Mouse (Mus musculus) midbrain, embryonic 11.5 days (tissue): ENCODE measurements around the gene Lpin1. TPM values are rescaled to one million over a fixed set of nuclear protein-coding genes. Genes with fewer than 3 reads are reported as not detected.
A peak's percentile ranks its signal among the peaks of the same experiment; 100 is the strongest.

Source experiments
- ATAC-seq: fragments of 200-750 bp; cut with Nextera tagmentation; 2 replicates; pipeline ENCODE4 v1.8.0; 2017; ENCODE audit warnings: moderate TSS enrichment, moderate library complexity; ENCODE audit not compliant: low FRiP score
- DNase-seq: peaks from one replicate; pipeline ENCODE4 v3.0.0; 2015; ENCODE audit warnings: low spot score; ENCODE audit errors: missing footprints
- H3K27ac ChIP-seq: fragments of 300-500 bp; sonication (generic); 2 replicates; pipeline ENCODE4 v1.5.1; 2014; ENCODE audit warnings: low read depth, low read length
- H3K27me3 ChIP-seq: fragments of 300-500 bp; sonication (generic); 2 replicates; pipeline ENCODE4 v1.6.1; 2014; ENCODE audit warnings: mild to moderate bottlenecking, low read length, moderate library complexity, mixed read lengths; ENCODE audit not compliant: control insufficient read depth, insufficient read depth
- H3K36me3 ChIP-seq: fragments of 300-500 bp; sonication (generic); 2 replicates; pipeline ENCODE4 v1.6.1; 2014; ENCODE audit warnings: mild to moderate bottlenecking, low read length, moderate library complexity, mixed read lengths; ENCODE audit not compliant: control insufficient read depth, insufficient read depth
- H3K4me1 ChIP-seq: fragments of 300-500 bp; sonication (generic); 2 replicates; pipeline ENCODE4 v1.6.1; 2014; ENCODE audit warnings: low read length; ENCODE audit not compliant: control insufficient read depth, insufficient read depth
- H3K4me2 ChIP-seq: fragments of 300-500 bp; sonication (generic); 2 replicates; pipeline ENCODE4 v1.6.1; 2014; ENCODE audit warnings: mild to moderate bottlenecking, moderate library complexity
- H3K4me3 ChIP-seq: fragments of 300-500 bp; sonication (generic); 2 replicates; pipeline ENCODE4 v1.5.1; 2014; ENCODE audit warnings: low read depth, low read length
- H3K9ac ChIP-seq: fragments of 300-500 bp; sonication (generic); 2 replicates; pipeline ENCODE4 v1.6.1; 2014; ENCODE audit warnings: low read length
- H3K9me3 ChIP-seq: fragments of 300-500 bp; sonication (generic); 2 replicates; pipeline ENCODE4 v1.6.1; 2016; ENCODE audit warnings: low read length; ENCODE audit not compliant: control insufficient read depth
- WGBS: fragments of 180-500 bp; shearing (Covaris S2); extraction: QIAGEN DNeasy Blood & Tissue Kit; methylation state at CpG from one replicate; pipeline ENCODE4 v1.1.7; 2014; 5-methylcytosine and 5-hydroxymethylcytosine counted together
- polyA plus RNA-seq: library from polyadenylated mRNA; unstranded; fragments of >200 nt; fragmentation: Nextera tagmentation; extraction: Ambion mirVana; gene quantifications from 2 replicates; pipeline ENCODE4 v1.2.1, GENCODE M21; 2014

The Lpin1 gene
- polyA plus RNA-seq: 10.5 and 11.4 TPM in 2 replicates

- no peak within 1 kb of the TSS for H3K4me3 ChIP-seq
- H3K4me2 ChIP-seq: no peak within 1 kb of the TSS
- H3K4me1 ChIP-seq: no peaks in the 10 kb centered on the region
- no peaks in the 10 kb centered on the region for H3K36me3 ChIP-seq
- no peak within 1 kb of the TSS for H3K9ac ChIP-seq
- no peaks in the 10 kb centered on the region for H3K27me3 ChIP-seq
- ATAC-seq (no peak), DNase-seq (no peak)
- no peaks in the 10 kb centered on the region for H3K9me3 ChIP-seq
- 81% methylated on average over 2 of the region's 2 CpGs for WGBS
- H3K27ac ChIP-seq: no peak within 1 kb of the TSS
Observed at GRCm38 (mm10) chr12:16610936-16611335, at the start of gene Lpin1. TSS of gene Lpin1 (minus strand) at chr12:16610966.

- Histone ChIP-seq H3K4me2 (no peak overlapping the region), H3K9me3 (no peaks in the 10 kb centered on the region), H3K4me1 (peaks cover 3% of the 10 kb centered on the region), H3K9ac (no peak overlapping the region), H3K4me3 (no peak overlapping the region), H3K27me3 (peaks cover 19% of the 10 kb centered on the region), H3K36me3 (no peaks in the 10 kb centered on the region), H3K27ac (no peak overlapping the region)
- ATAC-seq: no peak
- peak; percentile 23 for DNase-seq
- WGBS: 72% methylated on average over 5 of the region's 5 CpGs
Observed at GRCm38 (mm10) chr12:16656906-16657875, 46.4 kb upstream of the Lpin1 start.

DNA sequence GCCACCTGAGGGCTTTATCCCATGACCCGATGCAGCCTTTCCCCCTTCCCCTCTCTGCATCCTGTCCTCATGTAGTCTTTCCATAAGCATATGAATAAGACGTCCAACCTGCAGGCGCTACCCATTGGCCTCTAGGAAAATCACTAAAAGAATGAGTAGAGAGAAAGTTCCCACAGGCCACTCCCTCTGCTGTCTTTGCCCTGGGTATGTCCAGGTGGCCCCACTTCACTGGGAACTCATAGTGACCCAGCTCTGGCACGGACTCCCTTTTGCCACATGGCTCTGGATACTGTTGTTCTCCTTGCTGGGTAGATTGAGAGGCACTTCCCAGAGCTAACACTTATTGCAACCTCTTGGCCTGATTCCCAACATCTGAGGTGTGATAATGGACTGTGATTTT, 44.8 kb upstream of the Lpin1 start:
- H3K36me3 ChIP-seq: no peaks in the 10 kb centered on the region
- H3K27me3 ChIP-seq: peaks cover 19% of the 10 kb centered on the region
- H3K9me3 ChIP-seq: no peaks in the 10 kb centered on the region
- H3K4me1 ChIP-seq: peaks cover 3% of the 10 kb centered on the region
- H3K27ac ChIP-seq: no peak overlapping the region
- ATAC-seq: no peak
- no peak overlapping the region for H3K4me2 ChIP-seq
- H3K9ac ChIP-seq: no peak overlapping the region
- no peak for DNase-seq
- H3K4me3 ChIP-seq: no peak overlapping the region
- 81% methylated on average over 4 of the region's 4 CpGs for WGBS

DNA sequence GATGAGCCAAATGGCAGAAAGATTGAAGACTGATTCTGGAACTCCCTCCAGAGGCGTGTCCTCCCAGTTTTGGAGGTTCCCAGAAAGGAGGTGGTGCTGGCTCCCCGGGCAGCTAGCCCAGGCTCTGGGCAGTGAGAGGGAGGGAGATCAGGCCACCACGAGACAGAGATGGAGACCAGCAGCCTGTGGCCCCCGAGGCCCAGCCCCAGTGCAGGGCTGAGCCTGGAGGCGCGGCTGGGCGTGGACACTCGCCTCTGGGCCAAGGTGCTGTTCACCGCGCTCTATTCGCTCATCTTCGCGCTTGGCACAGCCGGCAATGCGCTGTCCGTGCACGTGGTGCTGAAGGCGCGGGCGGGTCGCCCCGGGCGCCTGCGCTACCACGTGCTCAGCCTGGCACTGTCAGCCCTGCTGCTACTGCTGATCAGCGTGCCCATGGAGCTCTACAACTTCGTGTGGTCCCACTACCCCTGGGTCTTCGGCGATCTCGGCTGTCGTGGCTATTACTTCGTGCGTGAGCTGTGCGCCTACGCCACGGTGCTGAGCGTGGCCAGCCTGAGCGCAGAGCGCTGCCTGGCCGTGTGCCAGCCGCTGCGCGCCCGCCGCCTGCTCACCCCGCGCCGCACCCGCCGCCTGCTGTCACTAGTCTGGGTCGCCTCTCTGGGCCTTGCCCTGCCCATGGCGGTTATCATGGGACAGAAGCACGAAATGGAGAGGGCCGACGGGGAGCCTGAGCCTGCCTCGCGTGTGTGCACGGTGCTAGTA, 42.7 kb upstream of the Lpin1 start, which contains the start of gene Ntsr2:
Gene Ntsr2 (plus strand): TSS at position 51 of the 762 bp plus-strand sequence.
- Histone ChIP-seq H3K9me3 (no peaks in the 10 kb centered on the region), H3K9ac (no peak within 1 kb of the TSS), H3K27me3 (peaks cover 19% of the 10 kb centered on the region), H3K4me2 (peak within 1 kb of the TSS; percentile 25), H3K27ac (no peak within 1 kb of the TSS), H3K36me3 (no peaks in the 10 kb centered on the region), H3K4me1 (peaks cover 3% of the 10 kb centered on the region), H3K4me3 (no peak within 1 kb of the TSS)
- 6% methylated on average over 58 of the region's 58 CpGs for WGBS
- peak; percentile 69; the same call in 1 of the 2 replicates for ATAC-seq
- peak; percentile 93 for DNase-seq

- Histone ChIP-seq H3K36me3 (no peaks in the 10 kb centered on the region), H3K4me2 (no peak overlapping the region), H3K9me3 (no peaks in the 10 kb centered on the region), H3K9ac (no peak overlapping the region), H3K4me1 (peaks cover 3% of the 10 kb centered on the region), H3K27me3 (peaks cover 19% of the 10 kb centered on the region), H3K27ac (no peak overlapping the region), H3K4me3 (no peak overlapping the region)
- DNase-seq (no peak), ATAC-seq (no peak)
- WGBS: 81% methylated on average over 6 of the region's 6 CpGs
Observed at GRCm38 (mm10) chr12:16649819-16650218, 39.1 kb upstream of the Lpin1 start.

DNA sequence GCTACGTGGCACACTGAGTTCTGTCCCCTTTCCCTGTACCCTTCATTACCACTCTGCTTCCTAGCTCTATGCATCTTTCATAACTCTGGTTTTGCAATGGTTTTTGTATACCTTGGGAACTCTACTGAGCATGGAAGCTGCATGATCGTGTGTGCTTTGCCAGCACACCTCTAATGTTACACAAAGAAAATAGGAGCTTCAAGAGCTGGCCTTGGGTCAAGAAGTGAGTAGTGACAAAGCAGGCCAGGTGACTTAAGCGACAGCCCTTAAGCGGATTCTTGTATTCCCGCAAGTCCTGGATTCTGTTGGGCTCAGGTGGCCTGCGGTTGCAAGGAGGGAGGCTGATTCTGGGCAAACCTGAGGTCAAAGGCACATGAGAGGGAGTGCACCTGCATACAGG, 37.5 kb upstream of the Lpin1 start:
- WGBS: 89% methylated on average over 6 of the region's 6 CpGs
- Histone ChIP-seq H3K36me3 (no peaks in the 10 kb centered on the region), H3K4me3 (no peak overlapping the region), H3K9me3 (no peaks in the 10 kb centered on the region), H3K27ac (no peak overlapping the region), H3K27me3 (peaks cover 4% of the 10 kb centered on the region), H3K9ac (no peak overlapping the region), H3K4me1 (peaks cover 8% of the 10 kb centered on the region), H3K4me2 (no peak overlapping the region)
- ATAC-seq: no peak
- no peak for DNase-seq

GRCm38 (mm10) chr12:16646780-16647409, 36.1 kb upstream of the Lpin1 start:
- no peak for ATAC-seq
- 45% methylated on average over 9 of the region's 9 CpGs for WGBS

GRCm38 (mm10) chr12:16644698-16645097, 33.9 kb upstream of the Lpin1 start:
- no peak for DNase-seq
- Histone ChIP-seq H3K4me2 (no peak overlapping the region), H3K36me3 (no peaks in the 10 kb centered on the region), H3K9ac (no peak overlapping the region; the same call in 1 of the 2 replicates), H3K4me1 (peaks cover 8% of the 10 kb centered on the region), H3K27ac (no peak overlapping the region), H3K27me3 (no peaks in the 10 kb centered on the region), H3K9me3 (no peaks in the 10 kb centered on the region), H3K4me3 (no peak overlapping the region)
- WGBS: 46% methylated on average over 8 of the region's 8 CpGs
- ATAC-seq: no peak

More at GRCm38 (mm10) chr12:16646780-16647409, 36.1 kb upstream of the Lpin1 start:
- Histone ChIP-seq H3K9ac (no peak overlapping the region), H3K9me3 (no peaks in the 10 kb centered on the region), H3K4me2 (no peak overlapping the region), H3K4me3 (no peak overlapping the region), H3K4me1 (peaks cover 8% of the 10 kb centered on the region), H3K27ac (no peak overlapping the region), H3K27me3 (no peaks in the 10 kb centered on the region), H3K36me3 (no peaks in the 10 kb centered on the region)
- DNase-seq: no peak
